Mouse (Mus musculus): ENCODE data around the gene Rhbdf1.

Gene Rhbdf1

DNA sequence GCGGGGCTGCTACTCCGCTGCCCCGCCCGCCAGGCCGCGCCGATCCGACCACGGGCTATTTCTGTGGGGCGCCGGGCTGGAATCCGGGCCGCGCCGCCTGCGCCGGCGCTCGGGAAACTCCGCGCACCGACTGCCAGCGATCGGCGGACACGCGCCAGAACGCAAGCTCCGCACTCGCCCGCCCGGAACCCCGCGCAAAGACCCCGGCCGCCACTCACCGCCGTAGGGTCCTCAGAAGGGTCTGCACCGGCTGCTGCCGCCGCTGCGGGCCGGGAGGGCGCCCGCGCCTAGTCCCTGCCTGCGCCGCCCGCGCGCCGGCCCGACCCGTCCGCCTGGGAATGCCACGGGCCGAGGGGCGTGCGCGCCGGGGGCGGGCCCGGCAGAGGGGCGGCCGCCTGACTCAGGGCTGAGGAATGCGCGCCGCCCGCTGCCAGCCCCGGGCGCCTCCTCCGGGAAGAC lies at the start of gene Rhbdf1:
TSS of gene Rhbdf1 (minus strand) at position 350 of the 459 bp plus-strand sequence.
- DNase-seq (ENCODE audit: low spot score): peak; percentile 75

GRCm38 (mm10) chr11:32271178-32271577 lies 49.1 kb upstream of the Rhbdf1 start:
- no peak for DNase-seq (ENCODE audit: low spot score)

GRCm38 (mm10) chr11:32268952-32269351 lies 46.9 kb upstream of the Rhbdf1 start:
- no peak for DNase-seq (ENCODE audit: low spot score)

- no peak for DNase-seq (ENCODE audit: low spot score)
Measured at GRCm38 (mm10) chr11:32267964-32268363, 45.9 kb upstream of the Rhbdf1 start.

- DNase-seq (ENCODE audit: low spot score): peak; percentile 95
Measured at GRCm38 (mm10) chr11:32267188-32267884, 45.2 kb upstream of the Rhbdf1 start, which contains the start of gene Nprl3. TSS of gene Nprl3 (minus strand) at chr11:32267707.

- no peak for DNase-seq (ENCODE audit: low spot score)
Measured at GRCm38 (mm10) chr11:32266776-32267175, 44.7 kb upstream of the Rhbdf1 start.

DNA sequence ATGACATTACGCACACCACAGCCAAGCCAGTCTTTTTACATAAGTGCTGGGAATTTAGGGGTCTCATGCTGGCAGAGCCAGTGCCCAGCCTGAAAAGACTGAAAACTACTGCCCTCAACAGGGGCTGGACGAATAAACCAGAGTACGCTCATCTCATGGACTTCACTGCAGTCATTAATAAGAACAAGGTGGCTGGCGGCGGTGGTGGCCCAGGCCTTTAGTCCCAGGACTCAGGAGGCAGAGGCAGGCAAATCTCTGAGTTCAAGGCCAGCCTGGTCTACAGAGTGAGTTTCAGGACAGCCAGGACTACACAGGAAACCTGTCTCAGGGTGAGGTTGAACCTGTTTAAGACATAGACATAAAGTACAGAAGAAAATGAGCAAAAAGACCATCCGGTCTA lies 44.1 kb upstream of the Rhbdf1 start:
- no peak for DNase-seq (ENCODE audit: low spot score)

- DNase-seq (ENCODE audit: low spot score): no peak
Measured at GRCm38 (mm10) chr11:32265117-32265738, 43.1 kb upstream of the Rhbdf1 start.

GRCm38 (mm10) chr11:32262674-32263415 lies 40.7 kb upstream of the Rhbdf1 start:
- DNase-seq (ENCODE audit: low spot score): no peak

DNA sequence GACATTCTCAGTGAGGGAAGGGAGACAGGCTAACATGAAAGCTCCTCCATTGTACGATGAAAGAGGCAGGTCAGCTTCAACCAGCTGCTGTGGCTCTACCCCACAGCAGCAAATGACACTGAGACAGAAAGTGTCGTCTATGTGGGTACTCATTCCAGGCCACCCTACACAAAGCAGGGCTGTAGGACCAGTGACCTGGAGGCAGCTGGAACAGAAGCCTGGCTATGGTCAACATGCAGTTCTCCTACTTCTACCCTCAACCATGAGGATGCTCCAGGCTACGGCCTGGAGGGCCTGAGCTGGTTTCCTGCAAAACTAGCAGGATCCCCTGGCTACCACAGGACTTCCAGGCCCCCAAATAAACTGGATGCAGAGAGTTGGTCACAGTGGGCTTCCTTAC lies 34.5 kb upstream of the Rhbdf1 start:
- DNase-seq (ENCODE audit: low spot score): no peak

DNA sequence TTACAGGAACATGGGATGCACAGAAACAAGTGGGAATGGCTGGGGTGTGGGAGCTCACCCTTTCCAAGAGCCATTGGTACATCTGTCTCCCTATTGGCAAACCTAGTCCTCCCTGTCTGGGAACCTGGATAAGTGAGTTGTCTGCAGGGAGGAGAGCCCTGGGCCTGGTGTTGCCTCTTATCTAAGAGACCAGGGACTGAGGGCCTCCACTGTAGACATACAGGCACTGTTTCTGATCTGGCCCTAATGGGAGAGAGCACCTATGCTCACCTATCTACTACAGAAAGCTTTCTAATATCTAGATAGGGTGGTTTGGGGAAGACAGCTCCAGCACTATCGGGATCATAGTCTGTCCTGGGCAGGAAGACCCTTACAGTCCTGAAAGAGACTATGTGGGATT lies 34.0 kb upstream of the Rhbdf1 start:
- no peak for DNase-seq (ENCODE audit: low spot score)

- no peak for DNase-seq (ENCODE audit: low spot score)
Measured at GRCm38 (mm10) chr11:32253121-32253520, 31.0 kb upstream of the Rhbdf1 start.

DNA sequence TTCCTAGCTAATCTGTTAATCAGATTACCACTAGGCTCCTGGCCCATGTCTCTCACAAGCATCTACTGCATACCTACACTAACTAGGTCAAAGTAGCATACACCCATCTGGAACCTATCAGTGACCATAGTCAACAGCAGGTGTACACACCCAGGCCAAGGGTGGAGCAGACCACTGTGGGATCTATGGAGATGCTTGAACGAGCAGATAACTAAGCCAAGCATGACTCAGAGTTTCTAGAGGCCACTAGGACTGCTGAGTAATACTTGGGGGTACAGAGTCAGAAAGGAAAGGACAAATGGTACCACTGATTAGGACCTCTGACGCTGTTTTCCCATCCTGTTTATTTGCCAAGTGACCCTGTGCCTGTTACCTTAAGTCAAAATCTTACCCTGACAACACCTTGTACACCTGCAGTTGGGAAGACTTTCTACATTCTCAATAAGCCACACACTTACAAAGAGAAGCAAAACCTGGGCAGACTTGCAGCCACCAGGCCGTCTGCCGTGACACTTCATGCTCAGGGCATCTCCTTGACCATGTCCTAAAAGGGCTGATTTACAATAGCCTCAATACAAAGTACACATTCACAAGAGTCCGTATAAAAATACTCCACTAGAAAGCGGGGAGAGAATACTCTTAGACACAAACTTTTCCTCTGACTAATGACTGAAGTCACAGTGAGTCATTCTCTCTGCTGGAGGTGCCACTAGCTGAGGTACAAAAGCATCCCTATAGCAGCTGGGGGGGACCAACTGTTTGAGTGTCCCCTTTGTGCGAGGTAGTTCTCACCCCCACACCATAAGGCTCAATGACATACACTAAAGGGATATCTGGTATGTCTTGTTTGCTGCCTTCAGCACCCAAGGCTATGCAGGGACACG lies 29.0 kb upstream of the Rhbdf1 start:
- DNase-seq (ENCODE audit: low spot score): no peak

DNA sequence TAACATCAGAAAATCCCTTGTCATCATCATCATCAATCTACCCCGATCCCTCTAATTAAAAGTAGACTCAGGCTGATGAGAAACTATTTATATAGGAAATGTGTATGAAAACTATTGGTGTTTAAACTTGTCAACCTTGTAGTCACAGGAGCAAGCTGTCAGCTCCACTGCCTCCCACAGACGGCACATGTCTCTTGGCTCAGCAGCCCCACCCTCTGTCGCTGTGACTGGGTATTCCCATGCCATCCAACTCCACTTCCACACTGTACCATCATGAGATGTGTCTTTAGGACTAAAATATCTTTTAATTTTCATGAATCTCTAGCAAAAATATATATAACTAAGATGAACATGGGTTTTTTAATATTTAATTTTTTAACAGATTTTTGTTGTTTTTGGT lies 26.2 kb upstream of the Rhbdf1 start:
- no peak for DNase-seq (ENCODE audit: low spot score)

DNA sequence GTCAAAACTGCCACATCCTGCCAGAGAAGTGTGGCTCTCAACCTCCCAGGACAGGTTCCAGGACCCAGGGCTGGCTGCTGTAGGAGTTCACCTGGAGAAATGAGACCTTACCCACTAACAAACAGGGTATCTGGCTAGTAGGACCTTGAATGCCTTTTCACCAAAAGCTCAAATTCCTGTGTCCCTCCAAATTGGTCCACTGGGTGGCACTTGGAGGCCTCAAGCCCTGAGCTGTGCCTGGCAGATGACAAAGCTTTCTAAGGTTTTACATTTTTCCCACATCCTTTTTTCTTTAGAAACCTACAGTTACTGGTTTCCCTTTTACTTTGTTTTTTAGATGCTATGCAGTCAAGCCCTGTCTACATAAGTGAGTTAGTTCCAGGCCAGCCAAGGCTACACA lies 25.0 kb upstream of the Rhbdf1 start:
- DNase-seq (ENCODE audit: low spot score): no peak

GRCm38 (mm10) chr11:32245614-32246013 lies 23.5 kb upstream of the Rhbdf1 start:
- no peak for DNase-seq (ENCODE audit: low spot score)

- DNase-seq (ENCODE audit: low spot score): no peak
Measured at GRCm38 (mm10) chr11:32244617-32245016, 22.5 kb upstream of the Rhbdf1 start.

GRCm38 (mm10) chr11:32244064-32244463 lies 22.0 kb upstream of the Rhbdf1 start:
- DNase-seq (ENCODE audit: low spot score): no peak

DNA sequence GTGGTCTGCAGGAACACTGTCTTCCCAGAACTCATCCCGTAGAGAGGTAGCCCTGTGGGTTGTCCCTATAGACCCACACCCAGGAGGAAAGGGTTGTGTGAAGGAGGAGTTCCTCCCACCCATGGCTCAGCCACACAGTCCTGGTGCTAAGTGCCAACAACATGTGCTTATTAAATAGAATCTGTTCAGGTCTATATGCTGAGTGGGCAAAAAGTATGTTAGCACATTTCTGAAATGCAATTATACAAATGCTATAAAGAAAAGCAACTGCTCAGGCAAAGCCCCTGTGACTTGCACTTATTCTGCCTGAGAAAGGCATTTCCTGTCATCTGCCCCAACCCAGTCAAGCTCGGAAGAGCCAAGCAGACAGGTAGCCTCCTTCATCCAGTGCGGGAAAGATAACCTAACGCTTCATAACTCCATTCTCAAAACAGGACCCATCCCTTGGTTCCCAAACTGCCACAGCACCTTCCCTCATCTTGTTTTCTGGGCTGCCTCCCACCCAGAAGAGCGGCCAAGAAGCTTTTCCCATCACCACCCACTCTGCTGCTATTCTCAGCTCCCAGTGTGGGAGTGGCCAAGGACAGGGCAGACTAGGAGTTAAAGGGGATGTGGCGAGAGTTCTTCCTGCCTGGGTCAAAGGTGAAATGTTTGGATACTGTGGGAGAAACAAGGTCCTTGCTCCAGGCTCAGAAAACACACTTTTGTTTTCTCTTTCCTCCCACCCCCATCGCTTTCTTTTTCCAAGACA lies 21.3 kb upstream of the Rhbdf1 start:
- no peak for DNase-seq (ENCODE audit: low spot score)

DNA sequence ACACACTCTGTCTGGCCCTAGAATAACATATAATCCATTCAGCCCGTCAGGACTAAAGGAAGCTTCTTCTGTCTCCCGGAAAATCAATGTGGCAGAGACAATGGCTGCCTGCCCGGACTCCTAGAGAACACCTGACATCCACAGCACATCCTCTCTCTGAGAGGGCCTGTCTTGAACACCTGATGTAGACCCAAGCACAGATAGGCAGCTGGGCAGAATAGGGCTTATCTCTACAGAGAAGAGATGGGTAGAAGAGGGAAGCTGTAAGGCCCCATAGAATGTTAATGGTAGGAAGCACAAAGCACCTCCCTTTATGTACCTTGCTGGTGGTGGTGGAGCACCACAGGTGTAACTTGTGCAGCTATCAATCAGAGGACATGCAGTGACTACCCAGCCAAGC lies 20.1 kb upstream of the Rhbdf1 start:
- no peak for DNase-seq (ENCODE audit: low spot score)

GRCm38 (mm10) chr11:32241391-32241790 lies 19.3 kb upstream of the Rhbdf1 start:
- no peak for DNase-seq (ENCODE audit: low spot score)

Data from urinary bladder, postnatal 25 days (tissue).